Mouse (Mus musculus): ENCODE measurements around the gene Ahdc1. TPM values are rescaled to one million over a fixed set of nuclear protein-coding genes. Genes with fewer than 3 reads are reported as not detected.

The Ahdc1 gene
- polyA plus RNA-seq, 1 experiment: 58.2 TPM

GRCm38 (mm10) chr4:133042651-133043635, 31.9 kb downstream of the Ahdc1 start:
- Histone ChIP-seq H3K79me2 (ENCODE audit: control insufficient read depth, insufficient read depth) (peaks cover 87% of the 10 kb centered on the region), H3K4me3 (no peak overlapping the region), H3K4me2 (ENCODE audit: low read depth) (peak overlapping the region; percentile 49), H3ac (ENCODE audit: control insufficient read depth, insufficient read length) (no peak overlapping the region), H3K36me3 (ENCODE audit: control insufficient read depth, insufficient read depth) (peaks cover 3% of the 10 kb centered on the region), H3K27me3 (ENCODE audit: control insufficient read depth, insufficient read depth, insufficient read length) (no peaks in the 10 kb centered on the region)
- TF ChIP-seq E2F4 (IDR thresholded peaks at IDR 0.05; ENCODE audit: insufficient read depth) (no peak), USF1 (IDR thresholded peaks at IDR 0.05; ENCODE audit: low read depth) (no peak), POLR2AphosphoS2 (IDR thresholded peaks at IDR 0.05; ENCODE audit: insufficient read length, low read depth) (no peak), MYOD1 (IDR thresholded peaks at IDR 0.05; ENCODE audit: control insufficient read depth in 1 of 3, insufficient read length in 2 of 3, low read depth in 2 of 3) (peak in 2 of 3 experiments; percentile 67 to 83), TCF3 (IDR thresholded peaks at IDR 0.05; ENCODE audit: insufficient read length, low read depth) (no peak), TCF12 (IDR thresholded peaks at IDR 0.05; ENCODE audit: insufficient read depth, poor library complexity, severe bottlenecking) (no peak), POLR2A (IDR thresholded peaks at IDR 0.05; ENCODE audit: insufficient read length, low read depth) (no peak), SRF (IDR thresholded peaks at IDR 0.05; ENCODE audit: control insufficient read depth, insufficient read length, low read depth) (no peak), MYOG (IDR thresholded peaks at IDR 0.05; ENCODE audit: control insufficient read depth in 1 of 3, insufficient read depth in 1 of 3, insufficient read length in 2 of 3, low read depth in 2 of 3) (peak in 1 of 3 experiments; percentile 64), REST (IDR thresholded peaks at IDR 0.05; ENCODE audit: insufficient read depth, insufficient read length) (no peak), MAX (IDR thresholded peaks at IDR 0.05; ENCODE audit: low read depth) (no peak), CEBPB (IDR thresholded peaks at IDR 0.05; ENCODE audit: insufficient read depth, poor library complexity, severe bottlenecking) (no peak)

GRCm38 (mm10) chr4:133043798-133044646, 33.0 kb downstream of the Ahdc1 start:
- no peak overlapping the region for H3K4me3 ChIP-seq
- H3K36me3 ChIP-seq (ENCODE audit: control insufficient read depth, insufficient read depth): peaks cover 3% of the 10 kb centered on the region
- no peak for TF ChIP-seq E2F4 (IDR thresholded peaks at IDR 0.05; ENCODE audit: insufficient read depth)
- no peak for TF ChIP-seq TCF12 (IDR thresholded peaks at IDR 0.05; ENCODE audit: insufficient read depth, poor library complexity, severe bottlenecking)
- TF ChIP-seq MYOG (IDR thresholded peaks at IDR 0.05; ENCODE audit: control insufficient read depth in 1 of 3, insufficient read depth in 1 of 3, insufficient read length in 2 of 3, low read depth in 2 of 3): no peak
- TF ChIP-seq POLR2AphosphoS2 (IDR thresholded peaks at IDR 0.05; ENCODE audit: insufficient read length, low read depth): no peak
- TF ChIP-seq MYOD1 (IDR thresholded peaks at IDR 0.05; ENCODE audit: control insufficient read depth in 1 of 3, insufficient read length in 2 of 3, low read depth in 2 of 3): no peak

GRCm38 (mm10) chr4:133044647-133045094, 33.6 kb downstream of the Ahdc1 start:
- Histone ChIP-seq H3K27me3 (ENCODE audit: control insufficient read depth, insufficient read depth, insufficient read length) (no peaks in the 10 kb centered on the region), H3K79me2 (ENCODE audit: control insufficient read depth, insufficient read depth) (peaks cover 99% of the 10 kb centered on the region), H3K4me2 (ENCODE audit: low read depth) (peak overlapping the region; percentile 49), H3ac (ENCODE audit: control insufficient read depth, insufficient read length) (no peak overlapping the region), H3K36me3 (ENCODE audit: control insufficient read depth, insufficient read depth) (peaks cover 3% of the 10 kb centered on the region), H3K4me3 (no peak overlapping the region)
- TF ChIP-seq E2F4 (IDR thresholded peaks at IDR 0.05; ENCODE audit: insufficient read depth) (no peak), TCF3 (IDR thresholded peaks at IDR 0.05; ENCODE audit: insufficient read length, low read depth) (no peak), POLR2A (IDR thresholded peaks at IDR 0.05; ENCODE audit: insufficient read length, low read depth) (no peak), CEBPB (IDR thresholded peaks at IDR 0.05; ENCODE audit: insufficient read depth, poor library complexity, severe bottlenecking) (no peak), SRF (IDR thresholded peaks at IDR 0.05; ENCODE audit: control insufficient read depth, insufficient read length, low read depth) (no peak), POLR2AphosphoS2 (IDR thresholded peaks at IDR 0.05; ENCODE audit: insufficient read length, low read depth) (no peak), REST (IDR thresholded peaks at IDR 0.05; ENCODE audit: insufficient read depth, insufficient read length) (no peak), USF1 (IDR thresholded peaks at IDR 0.05; ENCODE audit: low read depth) (no peak), MYOD1 (IDR thresholded peaks at IDR 0.05; ENCODE audit: control insufficient read depth in 1 of 3, insufficient read length in 2 of 3, low read depth in 2 of 3) (peak in 1 of 3 experiments; percentile 73), MYOG (IDR thresholded peaks at IDR 0.05; ENCODE audit: control insufficient read depth in 1 of 3, insufficient read depth in 1 of 3, insufficient read length in 2 of 3, low read depth in 2 of 3) (peak in 2 of 3 experiments; percentile 24 to 73), MAX (IDR thresholded peaks at IDR 0.05; ENCODE audit: low read depth) (no peak), TCF12 (IDR thresholded peaks at IDR 0.05; ENCODE audit: insufficient read depth, poor library complexity, severe bottlenecking) (no peak)

More at GRCm38 (mm10) chr4:133043798-133044646, 33.0 kb downstream of the Ahdc1 start:
- H3K79me2 ChIP-seq (ENCODE audit: control insufficient read depth, insufficient read depth): peaks cover 93% of the 10 kb centered on the region
- peak overlapping the region; percentile 49 for H3K4me2 ChIP-seq (ENCODE audit: low read depth)
- no peaks in the 10 kb centered on the region for H3K27me3 ChIP-seq (ENCODE audit: control insufficient read depth, insufficient read depth, insufficient read length)
- H3ac ChIP-seq (ENCODE audit: control insufficient read depth, insufficient read length): no peak overlapping the region

GRCm38 (mm10) chr4:133045771-133046474, 34.9 kb downstream of the Ahdc1 start:
- peaks cover 99% of the 10 kb centered on the region for H3K79me2 ChIP-seq (ENCODE audit: control insufficient read depth, insufficient read depth)

More at GRCm38 (mm10) chr4:133045771-133046474, 34.9 kb downstream of the Ahdc1 start:
- Histone ChIP-seq H3K4me3 (no peak overlapping the region), H3K4me2 (ENCODE audit: low read depth) (peak overlapping the region; percentile 49), H3K36me3 (ENCODE audit: control insufficient read depth, insufficient read depth) (no peaks in the 10 kb centered on the region), H3ac (ENCODE audit: control insufficient read depth, insufficient read length) (no peak overlapping the region), H3K27me3 (ENCODE audit: control insufficient read depth, insufficient read depth, insufficient read length) (no peaks in the 10 kb centered on the region)
- TF ChIP-seq TCF12 (IDR thresholded peaks at IDR 0.05; ENCODE audit: insufficient read depth, poor library complexity, severe bottlenecking) (no peak), POLR2A (IDR thresholded peaks at IDR 0.05; ENCODE audit: insufficient read length, low read depth) (no peak), TCF3 (IDR thresholded peaks at IDR 0.05; ENCODE audit: insufficient read length, low read depth) (no peak), MYOG (IDR thresholded peaks at IDR 0.05; ENCODE audit: control insufficient read depth in 1 of 3, insufficient read depth in 1 of 3, insufficient read length in 2 of 3, low read depth in 2 of 3) (no peak), REST (IDR thresholded peaks at IDR 0.05; ENCODE audit: insufficient read depth, insufficient read length) (no peak), SRF (IDR thresholded peaks at IDR 0.05; ENCODE audit: control insufficient read depth, insufficient read length, low read depth) (no peak), MYOD1 (IDR thresholded peaks at IDR 0.05; ENCODE audit: control insufficient read depth in 1 of 3, insufficient read length in 2 of 3, low read depth in 2 of 3) (no peak), MAX (IDR thresholded peaks at IDR 0.05; ENCODE audit: low read depth) (no peak), POLR2AphosphoS2 (IDR thresholded peaks at IDR 0.05; ENCODE audit: insufficient read length, low read depth) (no peak), E2F4 (IDR thresholded peaks at IDR 0.05; ENCODE audit: insufficient read depth) (no peak), USF1 (IDR thresholded peaks at IDR 0.05; ENCODE audit: low read depth) (no peak), CEBPB (IDR thresholded peaks at IDR 0.05; ENCODE audit: insufficient read depth, poor library complexity, severe bottlenecking) (no peak)

Measured in myocyte (in vitro differentiated cells).